Mouse (Mus musculus) gastrocnemius, postnatal 14 days (tissue): ENCODE measurements around the gene Nomo1. TPM values are rescaled to one million over a fixed set of nuclear protein-coding genes. Genes with fewer than 3 reads are reported as not detected.

Source experiments
- DNase-seq: peaks from one replicate; pipeline ENCODE4 v3.0.0; 2021; ENCODE audit warnings: mixed read lengths
- intact Hi-C: fragments of 180-260 bp; cut with DNase I; formaldehyde crosslinking; loops from one replicate; pipeline ENCODE4 v1.15.1; 2025; ENCODE audit warnings: low total_unique reads
- total RNA-seq, 2 experiments: library from RNA; stranded (reverse); gene quantifications; 2 replicates each; pipeline ENCODE4 v1.2.3; 2021

Nomo1 gene
- total RNA-seq, 2 experiments from 2014 or later: 40.3 to 42.2 TPM

- intact Hi-C loops: no loop called here
- DNase-seq: no peak
Observed at GRCm38 (mm10) chr7:46037433-46037832, 3.9 kb downstream of the Nomo1 start.

- intact Hi-C loops: no loop called here
- DNase-seq: no peak
Observed at GRCm38 (mm10) chr7:46039873-46040272, 6.4 kb downstream of the Nomo1 start.

- intact Hi-C loops: no loop called here
- DNase-seq: no peak
Observed at GRCm38 (mm10) chr7:46044106-46044505, 10.6 kb downstream of the Nomo1 start.

DNA sequence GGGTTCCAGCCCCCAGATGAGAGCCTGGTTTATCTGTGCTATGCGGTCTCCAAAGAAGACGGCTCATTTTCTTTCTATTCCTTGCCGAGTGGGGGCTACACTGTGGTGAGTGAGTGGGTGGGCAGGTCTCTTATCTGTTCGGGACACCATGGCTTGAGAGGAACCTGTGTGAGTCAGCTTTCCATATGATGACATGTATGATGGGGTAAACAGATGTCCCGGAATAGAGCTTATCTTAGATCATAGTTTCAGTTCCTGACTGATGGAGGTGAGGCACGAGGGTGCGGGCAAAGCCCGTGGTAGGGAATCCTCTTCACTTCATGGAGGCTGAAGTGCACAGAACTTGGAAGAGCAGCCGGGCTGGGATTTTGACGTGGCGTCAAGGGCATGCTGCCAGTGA is 12.4 kb downstream of the Nomo1 start:
- intact Hi-C loops: no loop called here
- DNase-seq: no peak

DNA sequence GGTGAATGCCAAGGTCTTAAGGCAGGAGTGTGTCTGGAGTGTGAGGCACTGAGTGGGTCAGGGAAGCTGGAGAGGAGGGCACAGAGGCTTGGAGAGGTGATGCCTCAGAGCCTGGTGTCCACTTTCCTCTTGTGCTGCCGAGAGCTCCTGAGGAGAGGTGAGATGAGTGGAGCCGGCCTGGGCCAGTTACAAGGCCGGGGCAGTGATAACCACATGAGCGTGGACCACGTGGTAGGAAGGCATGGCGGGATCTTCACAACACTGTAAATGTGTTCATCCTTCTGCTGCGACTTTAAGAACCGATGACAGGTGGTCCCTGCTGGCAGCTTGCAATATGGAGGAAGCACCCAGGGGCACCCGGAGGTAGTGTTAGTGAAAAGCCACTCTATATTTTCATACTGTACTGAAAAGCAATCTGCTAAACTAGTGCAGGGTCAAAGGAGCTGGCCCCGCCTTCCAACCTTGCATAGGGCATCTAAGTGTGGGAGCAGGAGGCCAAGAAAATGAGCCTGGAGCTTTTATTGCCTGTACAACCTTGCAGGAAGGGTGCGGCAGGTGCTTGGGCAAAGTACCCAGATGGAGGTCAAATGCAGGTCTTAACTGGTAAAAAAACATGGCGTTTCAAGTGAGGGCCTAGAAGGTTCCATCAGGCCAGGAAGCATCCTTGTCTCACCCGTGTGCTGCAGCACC is 14.5 kb downstream of the Nomo1 start:
- intact Hi-C loops: no loop called here
- DNase-seq: no peak

DNA sequence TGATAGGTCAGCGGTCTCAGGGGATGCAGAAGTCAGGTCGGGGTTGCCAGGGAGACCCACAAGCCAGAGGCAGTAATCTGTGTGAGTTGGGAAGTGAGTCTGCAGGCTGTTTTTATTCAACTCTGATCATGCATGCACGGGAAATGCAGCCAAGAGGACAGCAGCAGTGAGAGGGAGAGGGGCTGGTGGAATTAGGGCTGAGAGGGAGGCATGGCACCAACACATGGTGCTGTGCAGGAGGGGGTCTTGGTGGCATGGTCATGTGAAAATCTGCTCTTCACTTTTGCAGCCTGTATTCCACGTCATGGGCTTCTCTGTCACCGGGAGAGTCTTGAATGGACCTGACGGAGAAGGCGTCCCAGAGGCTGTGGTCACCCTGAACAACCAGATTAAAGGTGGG is 16.5 kb downstream of the Nomo1 start:
- intact Hi-C loops: no loop called here
- no peak for DNase-seq

- DNase-seq: no peak
- intact Hi-C loops: no loop called here
Observed at GRCm38 (mm10) chr7:46052161-46052821, 18.8 kb downstream of the Nomo1 start.

- no peak for DNase-seq
- intact Hi-C loops: no loop called here
Observed at GRCm38 (mm10) chr7:46053566-46053965, 20.1 kb downstream of the Nomo1 start.

DNA sequence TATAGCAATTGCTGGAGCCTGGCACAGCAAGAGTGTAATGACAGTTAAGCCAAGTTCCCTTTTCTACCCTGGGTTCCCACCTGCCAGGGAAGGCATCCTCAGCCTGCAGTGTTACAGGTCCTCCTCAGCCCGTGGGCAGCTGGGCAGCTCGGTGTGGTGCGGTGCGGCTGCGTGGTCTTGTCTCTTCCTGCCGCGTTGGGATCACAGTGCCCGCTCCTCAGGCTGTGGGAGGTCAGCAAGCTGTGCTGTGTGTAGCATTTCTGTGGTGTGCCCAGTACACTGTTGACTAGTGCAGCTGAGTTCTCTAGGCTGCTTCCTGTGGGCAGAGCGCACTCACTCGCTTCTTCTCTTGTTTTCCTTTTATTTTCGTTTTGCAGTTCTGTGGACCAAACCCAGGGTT is 25.4 kb downstream of the Nomo1 start:
- intact Hi-C loops: no loop called here
- no peak for DNase-seq

- intact Hi-C loops: no loop called here
- no peak for DNase-seq
Observed at GRCm38 (mm10) chr7:46060688-46061087, 27.2 kb downstream of the Nomo1 start.

- DNase-seq: no peak
- intact Hi-C loops: no loop called here
Observed at GRCm38 (mm10) chr7:46061614-46062013, 28.1 kb downstream of the Nomo1 start.

GRCm38 (mm10) chr7:46063296-46063695 is 29.8 kb downstream of the Nomo1 start:
- intact Hi-C loops: no loop called here

GRCm38 (mm10) chr7:46068831-46069230 is 35.3 kb downstream of the Nomo1 start:
- no peak for DNase-seq

More at GRCm38 (mm10) chr7:46063296-46063695, 29.8 kb downstream of the Nomo1 start:
- DNase-seq: no peak

DNA sequence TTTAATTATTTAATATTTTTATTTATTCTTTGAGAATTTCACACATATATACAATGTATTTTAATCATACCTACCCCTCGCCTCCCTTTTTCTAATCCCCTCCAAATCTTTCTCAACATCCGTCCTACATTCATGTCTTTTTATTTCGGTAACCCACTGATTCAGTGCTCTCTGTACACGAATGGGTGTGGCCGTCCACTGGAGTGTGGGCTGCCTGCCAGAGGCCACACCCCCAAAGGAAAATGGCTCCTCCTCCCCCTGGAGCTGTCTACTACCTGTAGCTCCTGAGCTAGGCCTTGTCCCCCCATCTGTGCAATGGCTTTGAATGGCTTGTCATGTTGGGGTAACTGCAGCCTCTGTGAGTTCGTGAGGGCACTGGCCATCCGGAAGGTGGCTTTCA is 43.3 kb downstream of the Nomo1 start:
- no peak for DNase-seq
- intact Hi-C loops: no loop called here

More at GRCm38 (mm10) chr7:46068831-46069230, 35.3 kb downstream of the Nomo1 start:
- intact Hi-C loops: no loop called here

DNA sequence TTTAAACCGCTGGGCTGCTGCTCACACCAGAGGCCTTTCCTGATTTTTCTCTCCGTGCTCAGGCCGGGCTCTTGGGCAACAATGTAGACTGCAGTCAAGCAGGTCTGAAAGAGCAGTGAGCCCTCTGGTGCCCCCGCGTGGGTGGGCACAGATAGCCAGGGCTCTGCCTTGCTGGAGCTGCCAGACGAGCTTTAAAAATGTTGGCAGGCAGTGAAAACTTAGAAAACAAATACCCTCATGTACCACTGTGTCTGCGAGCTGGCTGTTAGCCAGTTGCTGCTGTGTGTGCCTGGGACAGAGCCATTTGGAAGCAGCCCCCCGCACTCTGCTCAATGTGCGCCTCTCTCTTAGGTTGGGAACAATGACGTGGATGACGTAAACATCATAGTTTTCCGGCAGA is 44.2 kb downstream of the Nomo1 start:
- intact Hi-C loops: no loop called here
- no peak for DNase-seq

GRCm38 (mm10) chr7:46084024-46084423 is 50.5 kb downstream of the Nomo1 start:
- intact Hi-C loops: no loop called here
- no peak for DNase-seq

- intact Hi-C loops: no loop called here
- DNase-seq: no peak
Observed at GRCm38 (mm10) chr7:46084839-46085513, 51.5 kb downstream of the Nomo1 start.

DNA sequence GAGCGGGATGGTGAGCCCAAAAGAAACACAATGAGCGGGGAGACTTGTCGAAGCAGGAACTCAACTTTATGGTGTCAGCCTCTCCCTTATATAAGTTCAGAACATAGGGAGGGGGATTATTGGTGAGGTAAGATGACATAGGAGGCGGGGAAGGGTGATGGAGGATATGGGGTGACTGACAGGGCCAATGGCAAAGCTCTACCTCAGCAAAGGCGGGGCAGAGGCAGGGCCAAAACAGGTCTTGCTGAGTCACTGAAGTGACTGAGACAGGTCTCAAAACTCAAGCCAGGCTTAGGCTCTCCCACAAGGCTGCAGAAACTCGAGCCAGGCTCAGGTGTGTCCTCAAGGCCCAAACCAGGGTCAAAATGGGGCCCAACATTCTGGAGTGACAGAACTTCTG is 52.9 kb downstream of the Nomo1 start:
- intact Hi-C loops: no loop called here

DNA sequence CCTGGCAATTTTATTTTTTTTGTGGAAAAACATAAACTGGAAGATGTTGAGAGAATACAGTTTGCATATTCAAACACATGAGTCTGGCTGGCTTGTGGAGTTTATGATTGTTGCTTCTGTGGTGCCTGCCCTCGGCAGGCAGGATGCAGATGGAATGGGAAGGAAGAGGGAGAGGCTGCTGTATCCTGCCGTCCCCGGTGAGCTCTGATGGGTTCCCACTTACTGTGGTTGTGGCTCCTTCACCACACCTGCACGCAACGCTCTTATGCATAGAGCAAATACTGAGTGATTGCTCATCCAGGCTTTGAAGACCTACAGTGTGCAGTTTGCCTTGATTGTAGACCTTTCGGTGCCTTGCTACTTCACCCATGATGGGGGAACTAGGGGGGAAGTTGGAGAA is 54.7 kb downstream of the Nomo1 start:
- no peak for DNase-seq
- intact Hi-C loops: no loop called here

More for the DNA sequence above, 52.9 kb downstream of the Nomo1 start:
- no peak for DNase-seq

DNA sequence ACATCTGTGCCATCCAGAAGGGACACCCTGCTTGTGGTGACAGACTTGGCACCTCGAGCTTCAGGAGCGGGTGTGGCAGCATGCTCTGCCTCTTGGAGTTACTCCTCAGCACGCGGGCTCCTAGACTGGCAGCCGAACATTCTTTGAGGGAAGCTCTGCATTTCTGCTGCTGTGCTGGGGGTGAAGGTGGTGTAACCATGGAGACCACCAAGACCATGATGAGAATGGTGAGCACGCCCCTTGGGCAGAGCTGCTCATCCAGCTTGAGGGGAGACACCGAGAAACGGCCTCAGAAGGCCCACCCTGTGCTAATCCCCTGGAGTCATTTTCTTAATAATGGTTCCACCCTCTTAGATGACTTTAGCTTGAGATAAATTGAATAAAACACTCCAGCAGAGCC is 59.3 kb downstream of the Nomo1 start:
- intact Hi-C loops: no loop called here

GRCm38 (mm10) chr7:46096136-46096535 is 62.6 kb downstream of the Nomo1 start:
- DNase-seq: peak; percentile 75
- intact Hi-C loops: loop anchor here (5.0 kb wide), 2 partner anchors 86 to 106 kb away; partner anchors contain the start of gene Abcc8

More for the DNA sequence above, 59.3 kb downstream of the Nomo1 start:
- DNase-seq: no peak
